Mouse (Mus musculus) hindbrain, embryonic 11.5 days (tissue): ENCODE measurements at regions not wholly inside any gene's neighbourhood (a gene's known extent, or its start where the extent isn't known, plus 50 kb on each side); places are given as distances from the start of the nearest gene placed in this dataset.

ENCODE experiments used
- ATAC-seq: fragments of 200-750 bp; cut with Nextera tagmentation; 2 replicates; pipeline ENCODE4 v1.8.0; 2017; ENCODE audit warnings: mild to moderate bottlenecking, moderate TSS enrichment, moderate library complexity; ENCODE audit not compliant: low FRiP score
- DNase-seq: peaks from one replicate; pipeline ENCODE4 v3.0.0-alpha.2; 2015; ENCODE audit warnings: low spot score
- H3K27ac ChIP-seq: fragments of 300-500 bp; sonication (generic); 2 replicates; pipeline ENCODE4 v1.5.1; 2014; ENCODE audit warnings: mild to moderate bottlenecking, low read depth, low read length
- H3K27me3 ChIP-seq: fragments of 300-500 bp; sonication (generic); 2 replicates; pipeline ENCODE4 v1.6.1; 2014; ENCODE audit warnings: mild to moderate bottlenecking, low read length, moderate library complexity, mixed read lengths; ENCODE audit not compliant: control insufficient read depth, insufficient read depth
- H3K36me3 ChIP-seq: fragments of 300-500 bp; sonication (generic); 2 replicates; pipeline ENCODE4 v1.6.1; 2014; ENCODE audit warnings: mild to moderate bottlenecking, low read length, moderate library complexity, mixed read lengths; ENCODE audit not compliant: control insufficient read depth, insufficient read depth
- H3K4me1 ChIP-seq: fragments of 300-500 bp; sonication (generic); replicated peaks from 2 replicates; pipeline ENCODE4 v1.6.1; 2014; ENCODE audit warnings: low read length, mixed read lengths; ENCODE audit not compliant: control insufficient read depth, insufficient read depth
- H3K4me2 ChIP-seq: fragments of 300-500 bp; sonication (generic); replicated peaks from 2 replicates; pipeline ENCODE4 v1.6.1; 2014; ENCODE audit warnings: mild to moderate bottlenecking, low read depth, low read length
- H3K4me3 ChIP-seq: fragments of 300-500 bp; sonication (generic); 2 replicates; pipeline ENCODE4 v1.5.1; 2014; ENCODE audit warnings: low read depth, low read length
- H3K9ac ChIP-seq: fragments of 300-500 bp; sonication (generic); 2 replicates; pipeline ENCODE4 v1.6.1; 2014; ENCODE audit warnings: low read depth, low read length
- H3K9me3 ChIP-seq: fragments of 300-500 bp; sonication (generic); 2 replicates; pipeline ENCODE4 v1.6.1; 2016; ENCODE audit warnings: low read length; ENCODE audit not compliant: control insufficient read depth
- WGBS: fragments of 180-500 bp; shearing (Covaris S2); extraction: QIAGEN DNeasy Blood & Tissue Kit; methylation state at CpG from one replicate; pipeline ENCODE4 v1.1.7; 2014; 5-methylcytosine and 5-hydroxymethylcytosine counted together

GRCm38 (mm10) chr1:47705916-47706315 lies 813.3 kb upstream of the Slc39a10 start:
- H3K9me3 ChIP-seq, result no peaks in the 10 kb centered on the region
- DNase-seq, result no peak
- no peak overlapping the region for H3K27ac ChIP-seq
- H3K4me1 ChIP-seq, result no peaks in the 10 kb centered on the region
- no peak overlapping the region for H3K4me2 ChIP-seq
- no peak overlapping the region for H3K9ac ChIP-seq
- H3K4me3 ChIP-seq, result no peak overlapping the region
- no peaks in the 10 kb centered on the region for H3K36me3 ChIP-seq
- 79% methylated on average over 1 of the region's 1 CpGs for WGBS
- ATAC-seq, result peak; percentile 53; the same call in 1 of the 2 replicates
- no peaks in the 10 kb centered on the region for H3K27me3 ChIP-seq
